Mouse (Mus musculus) ovary, postnatal 36 days (tissue): Measurements from ENCODE around the gene Gm26965.
"Not testable (repeated sequence)": the region's sequence is repeated elsewhere in the genome, so short reads cannot be mapped to it uniquely, and the experiment has no call there.

Source experiments
- DNase-seq: peaks from one replicate; pipeline ENCODE4 v3.0.0; 2022; ENCODE audit warnings: low spot score, mixed read lengths

The Gm26965 gene

GRCm38 (mm10) chr13:67525753-67526410, at the start of gene Gm26965, which contains the start of gene Zfp87:
Gm26965 (minus strand) TSS chr13:67526151.
Zfp87 (minus strand) TSS chr13:67526177.
- peak; percentile 86 for DNase-seq

DNA sequence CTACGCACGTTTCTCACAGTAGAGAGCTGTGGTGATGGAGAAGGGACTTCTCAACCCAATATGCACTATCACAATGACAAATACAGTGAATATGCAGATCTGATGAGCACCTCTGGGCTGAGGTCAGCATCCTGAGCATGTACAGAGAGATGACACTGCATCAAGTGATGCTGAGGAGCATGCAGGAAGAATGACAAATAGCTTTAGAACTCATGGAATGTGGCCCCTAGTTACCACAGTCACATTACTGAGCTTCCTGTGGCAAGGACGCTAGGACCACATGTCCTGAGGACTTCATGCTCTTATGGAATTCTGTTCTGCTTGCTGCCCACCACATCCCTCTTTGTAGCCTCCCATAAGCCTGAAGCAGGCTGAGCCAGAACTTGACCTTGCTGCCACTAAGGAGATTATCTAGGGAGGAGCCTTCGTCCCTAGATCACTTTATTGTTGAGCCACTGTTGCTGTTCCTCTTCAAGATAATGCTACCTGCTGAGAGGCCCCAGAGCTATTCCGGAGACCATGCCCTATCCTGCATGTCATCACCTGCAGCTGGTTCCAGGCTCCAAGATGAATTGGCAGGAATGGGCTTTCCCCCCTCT, 46.7 kb upstream of the Gm26965 start:
- no peak for DNase-seq

DNA sequence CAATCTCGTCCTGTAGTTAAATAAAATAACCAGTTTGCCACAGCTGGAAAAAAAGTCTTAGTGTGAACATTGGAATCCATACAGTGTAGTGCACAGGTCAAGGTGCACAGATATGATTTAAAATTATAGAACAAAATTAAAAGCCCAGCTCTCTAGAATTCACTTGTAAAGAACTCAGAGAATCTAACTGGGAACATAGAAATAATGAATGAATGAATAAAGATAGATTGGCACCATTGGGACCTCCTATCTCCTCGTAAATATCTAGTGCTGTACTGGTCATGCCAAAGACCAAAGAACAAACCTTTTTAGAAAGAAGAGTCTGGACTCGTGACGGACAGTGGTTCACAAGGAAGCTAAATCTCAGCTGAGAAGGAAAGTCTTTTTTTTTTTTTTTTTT, 27.8 kb upstream of the Gm26965 start, which contains the start of gene Zfp748:
TSS of gene Zfp748 (minus strand) at position 101 of the 400 bp plus-strand sequence.
- DNase-seq: no peak

DNA sequence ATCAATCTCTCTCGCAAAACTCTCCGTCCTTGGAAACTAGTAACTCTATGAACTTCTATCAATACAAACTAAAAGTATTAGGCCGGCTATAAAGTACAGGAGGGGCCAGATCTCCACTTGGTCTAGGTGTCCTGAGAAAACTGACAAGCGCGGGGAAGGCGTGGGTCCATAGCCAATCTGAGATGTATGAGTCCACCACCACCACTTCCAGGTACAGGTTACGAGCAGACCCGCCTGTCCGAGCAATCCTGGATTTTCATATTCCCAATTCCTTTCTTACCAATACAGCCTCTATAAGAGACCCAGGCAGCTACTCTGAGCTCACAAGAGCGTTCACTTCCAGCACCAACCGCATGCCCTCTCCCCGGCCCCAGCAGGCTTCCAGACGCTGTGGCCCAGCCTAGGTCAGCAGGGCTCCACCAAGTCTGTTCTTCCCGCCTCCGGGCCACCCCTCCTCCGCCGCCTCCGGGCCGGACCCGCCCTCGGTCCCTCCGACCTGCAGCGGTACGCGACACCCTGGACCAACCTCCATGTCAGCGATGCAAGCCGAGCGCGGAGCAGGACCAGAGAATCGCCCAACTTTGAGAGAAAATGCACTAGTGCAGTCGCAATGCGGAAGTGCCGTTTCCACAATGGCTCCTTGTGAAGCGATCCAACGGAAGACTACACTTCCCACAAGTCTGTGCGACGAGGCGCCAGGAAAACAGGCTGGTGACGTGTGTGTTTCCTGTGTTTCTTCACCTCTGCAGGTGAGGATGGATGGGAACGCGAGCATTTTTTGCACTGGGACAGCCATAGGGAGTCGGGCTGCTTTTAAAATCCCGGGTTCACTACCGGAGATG, 26.8 kb upstream of the Gm26965 start:
- peak; percentile 76 for DNase-seq

DNA sequence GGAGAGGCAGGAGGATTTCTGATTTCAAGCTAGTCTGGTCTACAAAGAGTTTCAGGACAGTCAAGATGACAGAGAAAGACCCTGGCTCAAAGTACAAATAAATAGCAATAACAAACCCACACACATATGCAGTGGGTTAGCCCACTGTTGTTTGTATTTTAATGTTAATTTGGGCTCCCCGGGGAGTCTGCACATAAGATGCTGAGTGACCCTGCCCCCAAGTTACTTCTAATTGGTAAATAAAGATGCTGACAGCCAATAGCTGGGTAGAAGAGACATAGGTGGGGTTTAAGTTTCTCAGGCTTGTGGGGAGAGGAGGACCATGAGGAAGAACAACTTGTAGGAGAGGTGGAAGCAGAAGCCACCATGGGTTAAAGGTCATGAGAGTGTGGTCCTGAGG, 20.0 kb upstream of the Gm26965 start:
- DNase-seq: no peak

GRCm38 (mm10) chr13:67527049-67527730, 1.2 kb upstream of the Gm26965 start:
- DNase-seq: no peak

- no peak for DNase-seq
These were observed 25.0 kb downstream of the Gm26965 start for GRCm38 (mm10) chr13:67500908-67501307.

DNA sequence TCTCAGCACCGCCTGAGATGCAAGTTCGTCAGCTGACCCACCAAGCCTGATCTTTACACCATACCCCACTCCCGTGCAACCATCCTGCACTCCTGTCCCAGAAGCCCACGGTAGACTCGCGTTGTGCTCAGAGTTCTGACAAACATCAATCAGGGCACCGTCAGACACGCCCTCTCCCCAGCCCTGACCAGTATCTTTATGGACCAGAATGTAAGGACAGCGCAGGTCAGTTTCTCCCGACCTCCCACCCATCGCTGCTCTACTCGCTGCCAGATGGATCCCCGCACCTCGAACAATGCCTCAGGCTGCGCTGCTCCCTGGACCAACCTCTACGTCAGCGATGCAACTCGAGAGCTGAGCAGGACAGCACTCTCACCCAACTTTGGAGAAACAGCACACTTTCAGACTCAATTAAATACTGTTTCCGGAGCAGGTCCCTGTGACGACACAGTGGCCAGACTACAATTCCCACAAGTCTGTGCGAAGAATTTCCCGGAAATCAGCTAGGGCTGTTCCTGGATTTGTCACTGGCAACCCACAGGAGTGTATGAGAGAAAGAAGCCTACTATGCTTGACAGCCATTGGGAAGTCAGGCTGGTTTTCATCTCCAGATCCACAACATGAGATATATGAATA, 25.7 kb downstream of the Gm26965 start, which contains the start of gene Zfp58:
TSS of gene Zfp58 (minus strand) at position 472 of the 636 bp plus-strand sequence.
- peak; percentile 68 for DNase-seq

DNA sequence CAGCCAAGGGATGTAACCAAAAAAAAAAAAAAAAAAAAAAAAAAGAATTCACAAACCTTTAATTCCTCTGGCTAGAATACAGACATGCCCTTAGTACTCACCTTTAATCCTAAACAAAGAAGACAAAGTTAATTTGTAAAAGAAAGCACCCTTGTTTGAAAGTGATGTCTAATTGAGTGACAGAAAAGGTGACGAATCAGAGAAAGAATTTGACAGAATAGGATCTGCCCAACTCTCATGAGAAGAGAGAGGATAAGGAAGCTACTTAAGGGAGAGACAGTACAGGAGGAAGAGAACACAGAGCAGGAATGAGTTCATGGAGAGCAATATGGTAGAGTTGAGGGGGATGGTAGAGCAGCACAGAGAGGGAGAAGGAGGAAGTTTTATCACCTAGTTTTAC, 30.3 kb downstream of the Gm26965 start:
- DNase-seq: no peak

DNA sequence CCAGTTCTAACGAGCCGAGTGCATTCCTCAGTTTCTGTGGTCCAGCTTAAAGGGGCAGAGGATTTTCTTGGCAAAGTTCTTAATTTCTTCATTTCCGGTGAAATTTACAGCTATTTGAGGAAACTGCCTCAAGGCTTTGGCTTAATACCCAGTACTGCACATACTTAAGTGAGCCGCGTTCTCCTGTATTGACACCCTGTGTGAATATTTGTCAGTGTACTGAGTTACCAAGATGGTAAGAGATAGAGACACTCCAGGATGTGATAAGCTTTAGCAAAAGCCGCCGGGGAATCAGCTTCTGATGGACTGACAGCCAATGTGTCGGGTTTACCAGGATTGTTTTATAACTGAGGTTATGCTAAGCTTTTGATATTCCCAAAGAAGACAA, 41.5 kb downstream of the Gm26965 start:
- no peak for DNase-seq

GRCm38 (mm10) chr13:67483625-67484423, 42.1 kb downstream of the Gm26965 start, which contains the start of gene Zfp874b:
Zfp874b (minus strand) TSS chr13:67484258.
- DNase-seq: peak; percentile 74

GRCm38 (mm10) chr13:67481528-67481927, 44.4 kb downstream of the Gm26965 start:
- DNase-seq: no peak

- DNase-seq: no peak
These were observed 56.7 kb downstream of the Gm26965 start for GRCm38 (mm10) chr13:67469274-67469673.

- DNase-seq: not testable (repeated sequence)
These were observed 62.3 kb downstream of the Gm26965 start for GRCm38 (mm10) chr13:67463506-67464185.

DNA sequence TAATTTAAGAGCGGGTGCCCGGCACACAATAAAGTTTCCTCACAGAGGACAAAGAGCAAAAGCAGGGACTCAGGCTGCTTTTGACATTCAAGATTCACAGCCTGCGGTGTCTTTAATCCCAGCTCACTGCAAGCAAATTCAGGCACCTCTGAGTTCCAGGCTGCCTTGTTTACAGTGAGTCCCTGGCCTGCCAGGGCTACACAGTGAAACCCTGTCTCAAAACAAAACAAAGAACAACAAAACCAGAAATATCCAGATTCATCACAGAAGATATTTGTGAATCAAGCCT, 74.0 kb downstream of the Gm26965 start:
- no peak for DNase-seq

DNA sequence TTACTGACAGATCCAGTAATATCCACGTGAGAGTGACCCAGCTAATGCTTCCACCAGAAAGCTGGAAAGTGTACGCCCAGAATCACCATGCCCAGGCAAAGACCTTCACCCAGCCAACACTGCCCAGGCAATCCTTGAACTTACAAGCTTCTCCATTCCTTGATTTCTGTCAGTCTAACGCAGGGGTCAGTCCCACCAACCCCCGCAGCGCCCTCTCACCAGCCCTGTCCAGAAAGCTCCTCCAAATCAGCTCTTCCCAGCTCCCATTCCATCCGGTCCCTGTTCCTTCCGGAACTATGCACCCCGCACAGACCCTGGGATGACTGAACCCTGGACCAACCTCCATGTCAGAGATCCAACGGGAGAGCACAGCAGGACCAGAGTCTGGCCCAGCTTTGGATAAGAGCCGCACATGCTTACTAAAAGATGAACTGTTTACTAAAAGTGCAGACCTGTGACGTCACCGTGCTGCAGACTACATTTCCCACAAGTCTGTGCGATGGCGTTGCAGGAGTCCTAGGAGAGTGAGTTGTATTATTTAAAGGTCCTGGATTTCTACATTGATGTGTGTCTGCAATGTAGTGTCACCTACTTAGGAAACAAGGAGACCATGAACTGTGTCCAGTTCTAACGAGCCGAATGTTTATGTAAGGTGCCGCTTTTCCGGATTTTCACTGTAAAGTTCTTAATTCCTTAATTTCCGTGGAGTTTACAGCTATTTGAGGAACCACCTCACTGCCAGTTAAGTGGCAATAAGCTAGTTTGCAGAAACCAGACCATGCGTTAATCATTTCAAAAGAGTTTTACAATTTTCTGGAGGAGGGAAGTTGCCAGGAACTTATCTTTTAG, 74.6 kb downstream of the Gm26965 start, which contains the start of gene Zfp874a:
TSS of gene Zfp874a (minus strand) at position 453 of the 849 bp plus-strand sequence.
- peak; percentile 82 for DNase-seq
